Mouse (Mus musculus) thymus, adult 2 months (tissue): ENCODE data around the gene Ncapd2.

Source experiments
- CTCF ChIP-seq: fragments of 200-500 bp; IDR thresholded peaks from 2 replicates; pipeline ENCODE4 v1.5.1; 2012; ENCODE audit warnings: mild to moderate bottlenecking, control low read depth, low read length, moderate library complexity, borderline replicate concordance; ENCODE audit not compliant: control insufficient read depth, poor library complexity, insufficient read depth; ENCODE audit errors: extremely low read depth
- POLR2A ChIP-seq: fragments of 200-500 bp; IDR thresholded peaks from 2 replicates; pipeline ENCODE4 v1.6.1; 2012; ENCODE audit warnings: mild to moderate bottlenecking, low read length, control low read depth, moderate library complexity; ENCODE audit not compliant: control insufficient read depth, poor library complexity, insufficient read depth; ENCODE audit errors: extremely low read depth

- TF ChIP-seq POLR2A (no peak), CTCF (no peak)
Measured at GRCm38 (mm10) chr6:125231117-125232044, 39.9 kb upstream of the Ncapd2 start, which contains the start of gene Tapbpl.
